Mouse (Mus musculus) MEL (cell line): ENCODE data around the gene Abcg2.
"Not testable (repeated sequence)": the region's sequence is repeated elsewhere in the genome, so short reads cannot be mapped to it uniquely, and the experiment has no call there.

Experiments
- CTCF ChIP-seq, 3 experiments: IDR thresholded peaks in 2 of 3; conservative IDR thresholded peaks in 1 of 3; 2 replicates each; pipeline ENCODE4 v1.5.1; 2011 to 2012; ENCODE audit warnings: low read length in 3 of 3, low read depth in 2 of 3, mild to moderate bottlenecking in 2 of 3, improper control_type of control experiment in 1 of 3, inconsistent platforms in 1 of 3, mixed read lengths in 1 of 3, moderate library complexity in 1 of 3; ENCODE audit not compliant: control insufficient read depth in 1 of 3, insufficient read depth in 1 of 3, poor library complexity in 1 of 3, severe bottlenecking in 1 of 3
- EP300 ChIP-seq, 2 experiments: IDR thresholded peaks; 2 replicates each; pipeline ENCODE4 v1.6.1; 2011; ENCODE audit warnings: improper control_type of control experiment in 2 of 2, low read length in 2 of 2, low read depth in 1 of 2, mild to moderate bottlenecking in 1 of 2
- MAZ ChIP-seq: IDR thresholded peaks from 2 replicates; pipeline ENCODE4 v1.6.1; 2012; ENCODE audit warnings: low read depth, mild to moderate bottlenecking, inconsistent platforms, low read length, improper control_type of control experiment
- NRF1 ChIP-seq: IDR thresholded peaks from 2 replicates; pipeline ENCODE4 v1.6.1; 2014; ENCODE audit warnings: low read depth, mild to moderate bottlenecking, inconsistent platforms, low read length, improper control_type of control experiment, moderate library complexity; ENCODE audit not compliant: poor library complexity, insufficient read depth, severe bottlenecking
- POLR2A ChIP-seq, 2 experiments: IDR thresholded peaks; 2 replicates each; pipeline ENCODE4 v1.6.1; 2011 to 2012; ENCODE audit warnings: low read length in 2 of 2, mild to moderate bottlenecking in 2 of 2, control low read depth in 1 of 2, improper control_type of control experiment in 1 of 2, low read depth in 1 of 2, moderate library complexity in 1 of 2; ENCODE audit not compliant: control insufficient read depth in 1 of 2, insufficient read depth in 1 of 2, poor library complexity in 1 of 2
- USF1 ChIP-seq: IDR thresholded peaks from 2 replicates; pipeline ENCODE4 v1.6.1; 2014; ENCODE audit warnings: low read depth, mild to moderate bottlenecking, inconsistent platforms, low read length, improper control_type of control experiment, moderate library complexity
- ZMIZ1 ChIP-seq: IDR thresholded peaks from 2 replicates; pipeline ENCODE4 v1.6.1; 2012; ENCODE audit warnings: low read depth, mild to moderate bottlenecking, inconsistent platforms, low read length, improper control_type of control experiment, moderate library complexity

GRCm38 (mm10) chr6:58595639-58596293, 11.4 kb downstream of the Abcg2 start:
- not testable (repeated sequence) for TF ChIP-seq MAZ; NRF1; CTCF (IDR thresholded peaks at IDR 0.05 in 2 of 3, conservative IDR thresholded peaks at IDR 0.05 in 1 of 3; ENCODE audit: control insufficient read depth in 1 of 3, insufficient read depth in 1 of 3, low read depth in 2 of 3, low read length in 3 of 3, poor library complexity in 1 of 3, severe bottlenecking in 1 of 3); USF1; ZMIZ1; EP300 (IDR thresholded peaks at IDR 0.05; ENCODE audit: low read depth in 1 of 2, low read length in 2 of 2); POLR2A (IDR thresholded peaks at IDR 0.05; ENCODE audit: control insufficient read depth in 1 of 2, insufficient read depth in 1 of 2, low read depth in 1 of 2, low read length in 2 of 2, poor library complexity in 1 of 2)
